Mouse (Mus musculus) cerebellum, postnatal 36 days (tissue): ENCODE measurements around the gene Vmn1r36.
"Not testable (repeated sequence)": the region's sequence is repeated elsewhere in the genome, so short reads cannot be mapped to it uniquely, and the experiment has no call there.

Source experiments
- DNase-seq, 2 experiments: peaks; one replicate each; pipeline ENCODE4 v3.0.0; 2021 to 2022; ENCODE audit warnings: mixed read lengths in 2 of 2

Gene Vmn1r36

GRCm38 (mm10) chr6:66719068-66719467, at the start of gene Vmn1r36:
Vmn1r36 (minus strand) TSS chr6:66719168.
- not testable (repeated sequence) for DNase-seq

DNA sequence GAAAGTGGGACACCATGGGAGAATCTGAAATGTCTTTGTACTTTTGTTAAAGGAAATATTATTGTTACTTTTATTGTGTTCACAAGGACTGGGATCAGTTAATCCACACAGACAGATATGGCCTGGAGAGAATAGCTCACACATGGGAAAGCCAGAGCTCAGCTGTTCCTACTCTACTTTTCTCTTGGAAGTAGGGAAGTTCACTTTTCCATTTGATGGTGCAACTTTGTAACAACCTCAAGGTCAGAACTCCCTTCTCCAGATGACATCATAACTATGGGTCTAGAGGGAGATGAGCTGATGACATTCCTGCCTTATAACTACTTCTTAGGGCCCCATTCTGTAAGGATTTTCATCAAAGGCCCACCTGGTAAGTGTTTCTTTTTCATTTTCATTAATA, 10.1 kb upstream of the Vmn1r36 start, which contains the start of gene Vmn1r37:
Vmn1r37 (plus strand) TSS at position 301 of the 400 bp plus-strand sequence.
- not testable (repeated sequence) for DNase-seq

GRCm38 (mm10) chr6:66713854-66714253, 5.1 kb downstream of the Vmn1r36 start:
- no peak for DNase-seq

- no peak for DNase-seq
Measured at GRCm38 (mm10) chr6:66708901-66709300, 10.1 kb downstream of the Vmn1r36 start.

GRCm38 (mm10) chr6:66685806-66686205, 33.2 kb downstream of the Vmn1r36 start, which contains the start of gene Vmn1r35:
Vmn1r35 (minus strand) TSS chr6:66685906.
- no peak for DNase-seq
